Mouse (Mus musculus) E14TG2a.4 (cell line): ENCODE results near the gene Prdm1.
A peak's percentile ranks its signal among the peaks of the same experiment; 100 is the strongest.

Experiments
- H3K27me3 ChIP-seq: 2 replicates; pipeline ENCODE4 v1.6.1; 2014; ENCODE audit warnings: low read length, control low read depth; ENCODE audit not compliant: insufficient read depth
- H3K36me3 ChIP-seq: 2 replicates; pipeline ENCODE4 v1.6.1; 2014; ENCODE audit warnings: low read length, control low read depth; ENCODE audit not compliant: insufficient read depth
- H3K4me1 ChIP-seq: replicated peaks from 2 replicates; pipeline ENCODE4 v1.6.1; 2014; ENCODE audit warnings: low read depth, low read length, control low read depth
- H3K4me3 ChIP-seq: replicated peaks from 2 replicates; pipeline ENCODE4 v1.5.1; 2014; ENCODE audit warnings: mild to moderate bottlenecking, low read length
- H3K9me3 ChIP-seq: 2 replicates; pipeline ENCODE4 v1.6.1; 2014; ENCODE audit warnings: low read length, control low read depth
- CTCF ChIP-seq: conservative IDR thresholded peaks from 2 replicates; pipeline ENCODE4 v1.5.1; 2014; ENCODE audit warnings: low read length
- NANOG ChIP-seq: IDR thresholded peaks from 2 replicates; pipeline ENCODE4 v1.6.1; 2014; ENCODE audit warnings: borderline replicate concordance, low read length, mixed read lengths
- POU5F1 ChIP-seq: IDR thresholded peaks from 2 replicates; pipeline ENCODE4 v1.6.1; 2014; ENCODE audit warnings: low read length, borderline replicate concordance

Prdm1 gene

DNA sequence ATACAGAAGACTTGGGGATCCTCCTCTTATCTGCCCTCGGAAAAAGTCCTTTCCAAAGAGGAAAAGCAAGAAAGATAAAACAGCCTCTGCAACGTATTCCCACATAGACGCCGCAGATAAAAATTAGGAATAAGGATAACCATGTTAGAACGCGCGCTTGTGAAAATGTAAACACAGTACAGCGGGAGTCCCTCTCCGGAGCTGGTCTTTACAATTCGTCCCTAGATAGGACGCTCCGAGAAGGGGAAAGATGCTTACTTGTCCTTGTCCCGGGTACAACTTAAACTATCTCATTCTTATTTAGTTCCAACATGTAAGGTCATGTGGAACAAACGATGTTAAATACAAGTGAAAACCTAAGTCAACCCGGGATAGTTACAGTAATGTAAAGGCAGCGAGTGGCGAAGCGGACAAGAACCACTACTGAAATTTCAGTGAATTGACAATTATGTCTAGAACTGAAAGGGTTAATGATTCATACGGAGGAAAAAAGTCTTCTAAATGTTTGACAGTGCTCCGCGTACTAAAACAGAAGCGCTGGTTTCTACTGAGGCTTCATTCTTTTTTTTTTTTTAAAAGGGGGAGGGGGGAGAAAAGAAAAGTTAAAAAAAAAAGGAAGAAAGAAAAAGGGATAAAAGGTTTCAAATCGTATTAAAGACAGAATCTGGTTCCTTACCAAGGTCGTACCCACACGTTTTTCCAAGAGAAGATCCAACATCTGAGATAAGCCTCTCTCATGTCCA lies 70.3 kb downstream of the Prdm1 start:
- Histone ChIP-seq H3K4me3 (peak overlapping the region; percentile 83), H3K27me3 (peaks cover 24% of the 10 kb centered on the region)

DNA sequence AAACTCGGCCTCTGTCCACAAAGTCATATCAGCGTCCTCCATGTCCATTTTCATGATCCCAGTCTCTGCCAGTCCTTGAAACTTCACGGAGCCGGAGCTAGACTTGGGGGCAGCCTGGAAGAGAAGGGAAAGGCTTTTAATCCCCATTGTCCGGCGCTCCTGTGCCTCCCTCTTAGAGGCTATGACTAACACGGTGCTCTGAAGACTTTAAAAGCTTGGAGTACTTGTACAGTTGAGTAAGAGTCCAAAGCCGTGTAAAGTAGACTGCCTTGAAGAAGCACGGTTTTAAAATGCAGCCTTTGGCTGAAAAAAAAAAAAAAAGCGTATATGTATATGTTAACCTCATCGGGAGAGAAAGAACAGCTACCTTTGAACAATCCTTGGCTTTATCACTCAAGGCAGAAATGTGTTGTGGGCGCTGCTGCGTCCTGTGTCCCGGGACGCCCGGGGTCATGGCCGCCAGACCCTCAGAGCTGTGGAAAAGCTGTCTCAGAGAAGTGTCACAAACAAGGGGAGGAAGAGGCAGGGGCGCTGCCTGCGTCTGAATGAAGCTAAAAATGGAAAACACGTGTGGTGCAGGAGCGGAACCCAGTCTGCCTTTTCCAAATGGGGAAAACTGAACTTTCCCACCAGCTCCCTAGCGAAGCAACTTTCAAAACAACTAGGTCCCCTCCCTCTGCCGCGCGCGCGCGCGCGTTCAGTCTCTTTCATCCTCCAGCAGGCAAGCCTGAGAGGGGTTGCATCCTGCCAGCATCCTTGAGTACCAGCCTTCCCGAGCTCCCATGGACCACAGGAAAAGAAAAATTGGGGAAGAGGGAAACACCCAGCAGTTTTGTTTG lies 71.3 kb downstream of the Prdm1 start:
- Histone ChIP-seq H3K27me3 (peaks cover 24% of the 10 kb centered on the region), H3K9me3 (no peaks in the 10 kb centered on the region), H3K4me1 (peaks cover 73% of the 10 kb centered on the region), H3K36me3 (peaks cover 14% of the 10 kb centered on the region), H3K4me3 (peak overlapping the region; percentile 83)
- no peak for TF ChIP-seq NANOG
- no peak for TF ChIP-seq POU5F1
- no peak for TF ChIP-seq CTCF

More for the DNA sequence above, 70.3 kb downstream of the Prdm1 start:
- no peak for TF ChIP-seq NANOG
- Histone ChIP-seq H3K4me1 (peaks cover 73% of the 10 kb centered on the region), H3K9me3 (no peaks in the 10 kb centered on the region), H3K36me3 (peaks cover 14% of the 10 kb centered on the region)

DNA sequence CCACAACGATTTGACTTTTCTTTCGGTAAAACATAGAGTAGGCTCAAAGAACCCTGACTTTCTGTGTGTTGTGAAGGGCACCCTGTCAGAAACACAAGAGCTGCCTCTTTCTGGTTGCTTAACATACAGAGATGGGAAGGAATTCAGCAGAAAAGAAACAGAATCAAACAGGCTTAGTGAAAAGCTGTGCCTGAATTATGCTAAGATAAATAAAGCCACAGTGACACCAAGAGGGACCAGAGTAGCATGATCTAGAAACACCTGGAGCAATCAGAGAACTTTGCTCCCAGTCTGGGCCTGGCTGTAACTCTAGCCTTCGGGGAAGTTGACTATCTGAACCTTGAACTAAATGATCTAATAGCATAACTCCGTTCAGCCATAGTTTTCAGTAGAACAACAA lies 73.5 kb downstream of the Prdm1 start:
- no peaks in the 10 kb centered on the region for H3K9me3 ChIP-seq
- H3K36me3 ChIP-seq = peaks cover 20% of the 10 kb centered on the region
- peaks cover 24% of the 10 kb centered on the region for H3K27me3 ChIP-seq
- no peak overlapping the region for H3K4me3 ChIP-seq
- H3K4me1 ChIP-seq = peaks cover 65% of the 10 kb centered on the region
- TF ChIP-seq POU5F1 (no peak), NANOG (no peak), CTCF (no peak)

DNA sequence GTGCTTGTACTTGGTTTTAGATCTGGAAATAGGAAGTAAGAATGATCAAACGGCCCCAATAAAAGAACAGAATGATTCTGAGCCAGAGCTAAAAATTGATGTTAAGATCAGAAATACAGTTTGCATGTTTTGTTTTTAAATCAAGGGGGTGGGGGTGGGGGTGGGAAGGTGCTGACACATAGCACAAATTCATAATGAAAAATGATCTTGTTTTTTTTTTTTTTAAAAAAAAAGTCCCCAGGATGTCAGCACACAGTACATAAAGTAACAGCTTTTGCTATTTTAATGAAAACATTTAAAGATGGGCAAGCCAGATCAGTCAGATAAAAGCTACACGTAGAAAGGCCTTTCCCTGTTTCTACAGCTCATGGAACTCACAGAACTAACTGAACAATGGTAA lies 74.2 kb downstream of the Prdm1 start:
- Histone ChIP-seq H3K4me1 (peaks cover 65% of the 10 kb centered on the region), H3K4me3 (no peak overlapping the region), H3K9me3 (no peaks in the 10 kb centered on the region), H3K36me3 (peaks cover 25% of the 10 kb centered on the region), H3K27me3 (peaks cover 24% of the 10 kb centered on the region)
- TF ChIP-seq CTCF (no peak), POU5F1 (no peak), NANOG (no peak)

DNA sequence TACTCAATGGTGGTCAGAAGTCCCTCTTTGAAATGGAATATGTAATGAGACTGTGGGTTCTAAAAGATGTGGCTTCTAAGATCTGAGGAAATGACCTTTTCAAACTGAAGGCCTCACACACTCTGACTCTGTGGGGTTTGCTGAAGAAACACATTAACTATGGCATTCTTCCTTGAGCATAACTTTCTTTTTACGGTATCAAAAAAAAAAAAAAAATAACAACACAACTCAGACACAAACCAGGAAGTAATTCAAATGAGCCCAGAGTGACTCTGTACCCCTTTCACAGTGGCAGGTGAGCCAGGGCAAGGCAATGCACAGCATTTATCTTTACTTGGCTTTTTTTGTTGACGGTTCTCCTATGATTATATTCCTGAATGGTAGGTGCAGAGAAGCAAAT lies 77.5 kb downstream of the Prdm1 start:
- H3K4me1 ChIP-seq = peaks cover 69% of the 10 kb centered on the region
- no peak overlapping the region for H3K4me3 ChIP-seq
- no peak for TF ChIP-seq NANOG
- TF ChIP-seq POU5F1 = no peak
- TF ChIP-seq CTCF = no peak
- H3K27me3 ChIP-seq = peaks cover 4% of the 10 kb centered on the region
- peaks cover 24% of the 10 kb centered on the region for H3K36me3 ChIP-seq
- H3K9me3 ChIP-seq = no peaks in the 10 kb centered on the region

DNA sequence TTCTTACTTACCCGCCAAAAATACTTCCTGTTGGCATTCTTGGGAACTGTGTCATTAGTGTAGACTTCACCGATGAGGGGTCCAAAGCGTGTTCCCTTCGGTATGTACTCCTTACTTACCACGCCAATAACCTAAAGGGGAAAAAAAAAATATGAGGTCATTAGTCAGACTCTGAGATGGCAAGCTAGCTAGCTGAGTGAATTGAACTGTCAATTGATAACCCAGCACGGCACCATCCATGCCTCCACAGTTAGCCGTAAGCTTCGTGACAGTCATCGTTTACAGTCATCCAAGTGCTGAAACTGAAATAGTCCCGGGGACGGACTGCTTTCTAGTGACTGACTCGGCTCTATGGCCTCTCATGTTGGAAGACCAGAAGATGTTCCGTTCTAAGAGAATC lies 78.2 kb downstream of the Prdm1 start:
- H3K36me3 ChIP-seq = peaks cover 24% of the 10 kb centered on the region
- H3K27me3 ChIP-seq = no peaks in the 10 kb centered on the region
- H3K4me1 ChIP-seq = peaks cover 70% of the 10 kb centered on the region
- TF ChIP-seq POU5F1 = no peak
- TF ChIP-seq CTCF = no peak
- TF ChIP-seq NANOG = no peak
- H3K4me3 ChIP-seq = no peak overlapping the region
- H3K9me3 ChIP-seq = no peaks in the 10 kb centered on the region

DNA sequence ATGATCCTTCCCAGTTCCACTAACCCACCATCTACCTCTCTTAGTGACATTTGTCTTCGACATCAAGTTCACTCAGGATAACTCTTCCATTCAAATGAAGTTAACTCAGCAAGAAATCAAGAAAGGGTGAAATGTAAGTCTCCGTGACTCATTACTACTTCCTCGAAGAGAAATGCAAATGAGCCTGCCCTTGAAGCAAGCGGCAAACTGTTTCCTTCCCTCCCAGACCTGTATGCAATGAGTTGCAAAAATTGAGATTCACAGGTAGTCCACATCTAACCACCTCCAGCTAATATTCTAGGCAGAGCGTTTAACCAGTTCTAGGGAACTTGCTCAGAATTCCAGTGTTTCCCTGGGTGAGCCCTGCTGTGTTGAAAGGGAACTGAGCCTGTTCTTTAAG lies 78.6 kb downstream of the Prdm1 start:
- Histone ChIP-seq H3K4me3 (no peak overlapping the region), H3K4me1 (peaks cover 72% of the 10 kb centered on the region), H3K36me3 (peaks cover 27% of the 10 kb centered on the region), H3K27me3 (no peaks in the 10 kb centered on the region), H3K9me3 (no peaks in the 10 kb centered on the region)
- TF ChIP-seq NANOG (no peak), POU5F1 (no peak), CTCF (no peak)

DNA sequence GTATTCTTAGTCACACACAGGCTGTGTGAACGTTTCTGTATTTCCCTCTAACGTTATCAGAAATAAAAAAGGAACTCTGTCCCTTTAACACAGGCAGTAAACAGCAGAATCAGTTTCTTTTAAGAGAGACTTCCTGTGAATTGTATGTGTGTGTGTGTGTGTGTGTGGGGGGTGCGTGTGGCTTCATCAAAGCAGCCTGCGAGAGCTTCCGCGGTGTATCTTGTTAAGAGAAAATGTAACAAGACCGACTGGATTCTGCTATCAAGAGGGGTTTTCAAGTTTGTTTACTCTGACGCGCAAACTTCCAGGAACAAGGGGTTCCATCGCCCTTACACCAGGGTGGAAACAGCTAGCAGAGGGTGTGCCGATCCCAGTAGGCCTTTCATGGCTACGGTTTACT lies 80.1 kb downstream of the Prdm1 start:
- Histone ChIP-seq H3K4me1 (peaks cover 83% of the 10 kb centered on the region), H3K4me3 (0 out of 2 replicates have a peak overlapping the region, but pooled peaks have one; percentile 24)
- TF ChIP-seq POU5F1 = no peak

More for the DNA sequence above, 80.1 kb downstream of the Prdm1 start:
- Histone ChIP-seq H3K36me3 (peaks cover 34% of the 10 kb centered on the region), H3K9me3 (no peaks in the 10 kb centered on the region), H3K27me3 (no peaks in the 10 kb centered on the region)
